9 mouse cellular contexts compared by ENCODE assay signal in the genomic region with DNA sequence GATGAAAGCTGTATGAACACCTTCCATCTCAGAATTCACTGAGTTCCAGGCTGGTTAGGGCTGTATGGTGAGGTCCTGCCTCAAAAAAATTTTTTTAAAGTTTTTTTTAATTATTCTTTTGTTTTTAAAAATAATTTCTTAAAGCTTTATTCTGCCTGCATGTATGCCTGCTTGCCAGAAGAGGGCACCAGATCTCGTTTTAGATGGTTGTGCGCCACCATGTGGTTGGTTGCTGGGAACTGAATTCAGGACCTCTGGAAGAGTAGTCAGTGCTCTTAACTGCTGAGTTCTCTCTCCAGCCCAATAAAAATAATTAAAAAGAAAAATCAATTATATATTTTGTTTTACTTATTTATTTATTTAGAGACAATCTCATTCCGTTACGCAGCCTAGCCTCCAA. TPM values are rescaled to one million over a fixed set of nuclear protein-coding genes. Genes with fewer than 3 reads are reported as not detected.
A peak's percentile ranks its signal among the peaks of the same experiment; 100 is the strongest.
DNase-seq lines count a peak whose midpoint lies in the region; ATAC-seq and TF ChIP-seq lines count a peak whose summit lies in the region.
"Had no signal": no experiment of that assay in that cellular context is flagged by ENCODE, and none has a peak within 500 bp of the region (broad histone marks: within the 10 kb centered on the region; RNA-seq: fewer than 3 reads in every experiment).

No protein-coding gene starts in this region.

- WGBS in kidney, embryonic 15.5 days = 12% methylated on average over 4 of the region's 4 CpGs
- WGBS in embryonic facial prominence, embryonic 14.5 days = 10% methylated on average over 4 of the region's 4 CpGs
- 21% methylated on average over 4 of the region's 4 CpGs for WGBS in small intestine, adult 2 months

- no peak overlapping the region for H3K9ac ChIP-seq in kidney, embryonic 15.5 days
- no peak overlapping the region for H3K9ac ChIP-seq in embryonic facial prominence, embryonic 14.5 days (ENCODE audit: low read depth, low read length)

- no peaks in the 10 kb centered on the region for H3K36me3 ChIP-seq in kidney, embryonic 15.5 days
- H3K36me3 ChIP-seq in E14TG2a.4 (ENCODE audit: insufficient read depth, low read length) = no peaks in the 10 kb centered on the region
- H3K36me3 ChIP-seq in embryonic facial prominence, embryonic 14.5 days (ENCODE audit: control insufficient read depth, insufficient read depth, low read length) = no peaks in the 10 kb centered on the region
- H3K36me3 ChIP-seq in small intestine, adult 2 months (ENCODE audit: control insufficient read depth, insufficient read depth, low read length) = no peaks in the 10 kb centered on the region

- no peak overlapping the region for H3K4me2 ChIP-seq in kidney, embryonic 15.5 days
- H3K4me2 ChIP-seq in embryonic facial prominence, embryonic 14.5 days (ENCODE audit: low read depth, low read length) = no peak overlapping the region

- no peak for TF ChIP-seq POLR2A in small intestine, adult 2 months (IDR thresholded peaks at IDR 0.05; ENCODE audit: low read depth, low read length)

- no peak overlapping the region for H3K27ac ChIP-seq in kidney, embryonic 15.5 days
- H3K27ac ChIP-seq in embryonic facial prominence, embryonic 14.5 days (replicated peaks; ENCODE audit: low read depth, low read length) = no peak overlapping the region
- no peak overlapping the region for H3K27ac ChIP-seq in small intestine, adult 2 months (ENCODE audit: insufficient read depth, low read depth, low read length)

- peaks cover 3% of the 10 kb centered on the region; the same call in 1 of the 2 replicates for H3K4me1 ChIP-seq in kidney, embryonic 15.5 days
- H3K4me1 ChIP-seq in E14TG2a.4 (replicated peaks; ENCODE audit: low read depth, low read length) = peaks cover 19% of the 10 kb centered on the region
- H3K4me1 ChIP-seq in embryonic facial prominence, embryonic 14.5 days (ENCODE audit: control insufficient read depth, insufficient read depth, low read length) = no peaks in the 10 kb centered on the region
- no peaks in the 10 kb centered on the region for H3K4me1 ChIP-seq in small intestine, adult 2 months (ENCODE audit: control insufficient read depth, insufficient read depth, insufficient read length, low read length)

- H3K9me3 ChIP-seq in kidney, embryonic 15.5 days (replicated peaks) = no peaks in the 10 kb centered on the region
- H3K9me3 ChIP-seq in E14TG2a.4 (ENCODE audit: low read length) = no peaks in the 10 kb centered on the region
- H3K9me3 ChIP-seq in embryonic facial prominence, embryonic 14.5 days (ENCODE audit: control insufficient read depth, low read length) = no peaks in the 10 kb centered on the region

- peak; percentile 40 for DNase-seq in kidney, adult 11 months
- peak; percentile 81 for DNase-seq in adrenal gland, postnatal 10 days
- peak; percentile 61 for DNase-seq in embryonic facial prominence, embryonic 14.5 days (ENCODE audit: low spot score)
- DNase-seq in left cerebral cortex, postnatal 4 days = peak; percentile 78

- H3K27me3 ChIP-seq in kidney, embryonic 15.5 days = 0 out of 2 replicates have a peak, but pooled peaks cover 2% of the 10 kb centered on the region
- H3K27me3 ChIP-seq in E14TG2a.4 (ENCODE audit: insufficient read depth, low read length) = 0 out of 2 replicates have a peak, but pooled peaks cover 6% of the 10 kb centered on the region
- H3K27me3 ChIP-seq in embryonic facial prominence, embryonic 14.5 days (replicated peaks; ENCODE audit: control insufficient read depth, insufficient read depth, low read length) = no peaks in the 10 kb centered on the region
- H3K27me3 ChIP-seq in small intestine, adult 2 months (ENCODE audit: control insufficient read depth, insufficient read depth, low read length) = no peaks in the 10 kb centered on the region; the same call in 1 of the 2 replicates

- ATAC-seq in kidney, embryonic 15.5 days (replicated peaks; ENCODE audit: low FRiP score) = no peak
- ATAC-seq in embryonic facial prominence, embryonic 14.5 days (ENCODE audit: low read depth) = no peak
- ATAC-seq in erythroid progenitor cell, adult 5-6 weeks (replicated peaks; ENCODE audit: low FRiP score, poor library complexity, severe bottlenecking) = no peak

- TF ChIP-seq CTCF in E14TG2a.4 (conservative IDR thresholded peaks at IDR 0.05; ENCODE audit: low read length) = peak; percentile 95
- peak; percentile 93; the same call in 1 of the 2 replicates for TF ChIP-seq CTCF in small intestine, adult 2 months (IDR thresholded peaks at IDR 0.05; ENCODE audit: extremely low read depth, insufficient read length, insufficient replicate concordance, low read depth, low read length)

- no peak overlapping the region for H3K4me3 ChIP-seq in kidney, embryonic 15.5 days (replicated peaks)
- peak overlapping the region; percentile 50; the same call in 1 of the 2 replicates for H3K4me3 ChIP-seq in E14TG2a.4 (replicated peaks; ENCODE audit: low read length)
- no peak overlapping the region for H3K4me3 ChIP-seq in embryonic facial prominence, embryonic 14.5 days (ENCODE audit: low read depth, low read length)
- no peak overlapping the region for H3K4me3 ChIP-seq in small intestine, adult 2 months (ENCODE audit: low read depth, low read length)

- intact Hi-C loops in left cerebral cortex, postnatal 4 days (cut with DNase I) = loop anchor here (5.0 kb wide), 1 partner anchor 96 kb away; no protein-coding TSS in a partner anchor

RNA-seq across cellular contexts. Expression of a gene that starts 11.8 kb away (rescaled TPM):
- 21.1 and 21.3 TPM in 2 replicates for polyA plus RNA-seq in kidney, embryonic 15.5 days (2015; fragmentation: Nextera tagmentation; extraction: Ambion mirVana)
- total RNA-seq in adrenal gland, postnatal 10 days (2021) = 10 to 100 TPM; 13.2 to 14.8 TPM
- polyA plus RNA-seq in embryonic facial prominence, embryonic 14.5 days (2014; fragmentation: Nextera tagmentation; extraction: Ambion mirVana) = 12.6 and 14.8 TPM in 2 replicates
- 10 to 100 TPM in 1 of 2 experiments, 1 to 10 TPM in 1; 7.6 to 11.8 TPM for total RNA-seq in left cerebral cortex, postnatal 4 days (2021)
- polyA plus RNA-seq in small intestine, adult 2 months (2012; rRNA removed) = 117 and 341 TPM in 2 replicates
- total RNA-seq in erythroid progenitor cell, adult 5-6 weeks (2015; ENCODE audit: low replicate concordance) = not detected in 2 replicates
- total RNA-seq in erythroid progenitor cell, adult 5-6 weeks (2017; ENCODE audit: low replicate concordance) = 0.13 TPM in 1 of 2 replicates, not detected in the other

RNA-seq across cellular contexts. Expression of a gene that starts 31.7 kb away (rescaled TPM):
- 1.1 and 1.2 TPM in 2 replicates for polyA plus RNA-seq in kidney, embryonic 15.5 days (2015; fragmentation: Nextera tagmentation; extraction: Ambion mirVana)
- total RNA-seq in adrenal gland, postnatal 10 days (2021) = not detected
- polyA plus RNA-seq in embryonic facial prominence, embryonic 14.5 days (2014; fragmentation: Nextera tagmentation; extraction: Ambion mirVana) = not detected in 2 replicates
- not detected for total RNA-seq in left cerebral cortex, postnatal 4 days (2021)
- polyA plus RNA-seq in small intestine, adult 2 months (2012; rRNA removed) = 24.9 and 374 TPM in 2 replicates
- not detected in 2 replicates for total RNA-seq in erythroid progenitor cell, adult 5-6 weeks (2015; ENCODE audit: low replicate concordance)
- total RNA-seq in erythroid progenitor cell, adult 5-6 weeks (2017; ENCODE audit: low replicate concordance) = 0.68 TPM in 1 of 2 replicates, not detected in the other
- total RNA-seq: gastrocnemius, adult 8-10 months had no signal

RNA-seq across cellular contexts. Expression of a gene that starts 43.9 kb away (rescaled TPM):
- 1.5 and 1.8 TPM in 2 replicates for polyA plus RNA-seq in kidney, embryonic 15.5 days (2015; fragmentation: Nextera tagmentation; extraction: Ambion mirVana)
- total RNA-seq in adrenal gland, postnatal 10 days (2021) = 1 to 10 TPM; 3.2 to 5.5 TPM
- 3.9 and 4.0 TPM in 2 replicates for polyA plus RNA-seq in embryonic facial prominence, embryonic 14.5 days (2014; fragmentation: Nextera tagmentation; extraction: Ambion mirVana)
- 10 to 100 TPM; 69.3 to 71.4 TPM for total RNA-seq in left cerebral cortex, postnatal 4 days (2021)
- 0.43 and 0.60 TPM in 2 replicates for polyA plus RNA-seq in small intestine, adult 2 months (2012; rRNA removed)
- not detected in 2 replicates for total RNA-seq in erythroid progenitor cell, adult 5-6 weeks (2015; ENCODE audit: low replicate concordance)
- not detected in 2 replicates for total RNA-seq in erythroid progenitor cell, adult 5-6 weeks (2017; ENCODE audit: low replicate concordance)

RNA-seq across cellular contexts. Expression of a gene that starts 45.2 kb away (rescaled TPM):
- polyA plus RNA-seq in kidney, embryonic 15.5 days (2015; fragmentation: Nextera tagmentation; extraction: Ambion mirVana) = 4.5 and 8.1 TPM in 2 replicates
- total RNA-seq in adrenal gland, postnatal 10 days (2021) = 100 to 1,000 TPM; 229 to 546 TPM
- 9.9 and 11.3 TPM in 2 replicates for polyA plus RNA-seq in embryonic facial prominence, embryonic 14.5 days (2014; fragmentation: Nextera tagmentation; extraction: Ambion mirVana)
- 10 to 100 TPM; 60.0 to 67.3 TPM for total RNA-seq in left cerebral cortex, postnatal 4 days (2021)
- 3.2 and 21.1 TPM in 2 replicates for polyA plus RNA-seq in small intestine, adult 2 months (2012; rRNA removed)
- not detected in 2 replicates for total RNA-seq in erythroid progenitor cell, adult 5-6 weeks (2015; ENCODE audit: low replicate concordance)
- not detected in 2 replicates for total RNA-seq in erythroid progenitor cell, adult 5-6 weeks (2017; ENCODE audit: low replicate concordance)

RNA-seq across cellular contexts. Expression of a gene that starts 49.6 kb away (rescaled TPM):
- not detected in 2 replicates for polyA plus RNA-seq in kidney, embryonic 15.5 days (2015; fragmentation: Nextera tagmentation; extraction: Ambion mirVana)
- not detected for total RNA-seq in adrenal gland, postnatal 10 days (2021)
- polyA plus RNA-seq in embryonic facial prominence, embryonic 14.5 days (2014; fragmentation: Nextera tagmentation; extraction: Ambion mirVana) = 0.17 TPM in 1 of 2 replicates, not detected in the other
- total RNA-seq in left cerebral cortex, postnatal 4 days (2021) = under 1 TPM; 0.26 to 0.30 TPM
- not detected in 2 replicates for polyA plus RNA-seq in small intestine, adult 2 months (2012; rRNA removed)
- not detected in 2 replicates for total RNA-seq in erythroid progenitor cell, adult 5-6 weeks (2015; ENCODE audit: low replicate concordance)
- not detected in 2 replicates for total RNA-seq in erythroid progenitor cell, adult 5-6 weeks (2017; ENCODE audit: low replicate concordance)
- total RNA-seq: gastrocnemius, adult 8-10 months had no signal

Comparison
In these comparisons a context has a peak if more than half of its experiments do, and no peak if none do; other contexts are left out.
1. RNA of a gene that starts 11.8 kb away (total RNA-seq): 13.2 to 14.8 TPM in adrenal gland, postnatal 10 days and 7.6 to 11.8 TPM in left cerebral cortex, postnatal 4 days; 0.13 TPM in erythroid progenitor cell, adult 5-6 weeks; every median in the first group is over 4 times any median in the second.
2. RNA of a gene that starts 43.9 kb away (total RNA-seq): 69.3 to 71.4 TPM in left cerebral cortex, postnatal 4 days; 3.2 to 5.5 TPM in adrenal gland, postnatal 10 days and not detected in erythroid progenitor cell, adult 5-6 weeks; every median in the first group is over 10 times any median in the second.
3. Peak in every context shown above with its lines, with median percentiles within 50 percentile points of each other: DNase-seq.